Comparison of ENCODE assay signal across 7 mouse cellular contexts in the genomic region with DNA sequence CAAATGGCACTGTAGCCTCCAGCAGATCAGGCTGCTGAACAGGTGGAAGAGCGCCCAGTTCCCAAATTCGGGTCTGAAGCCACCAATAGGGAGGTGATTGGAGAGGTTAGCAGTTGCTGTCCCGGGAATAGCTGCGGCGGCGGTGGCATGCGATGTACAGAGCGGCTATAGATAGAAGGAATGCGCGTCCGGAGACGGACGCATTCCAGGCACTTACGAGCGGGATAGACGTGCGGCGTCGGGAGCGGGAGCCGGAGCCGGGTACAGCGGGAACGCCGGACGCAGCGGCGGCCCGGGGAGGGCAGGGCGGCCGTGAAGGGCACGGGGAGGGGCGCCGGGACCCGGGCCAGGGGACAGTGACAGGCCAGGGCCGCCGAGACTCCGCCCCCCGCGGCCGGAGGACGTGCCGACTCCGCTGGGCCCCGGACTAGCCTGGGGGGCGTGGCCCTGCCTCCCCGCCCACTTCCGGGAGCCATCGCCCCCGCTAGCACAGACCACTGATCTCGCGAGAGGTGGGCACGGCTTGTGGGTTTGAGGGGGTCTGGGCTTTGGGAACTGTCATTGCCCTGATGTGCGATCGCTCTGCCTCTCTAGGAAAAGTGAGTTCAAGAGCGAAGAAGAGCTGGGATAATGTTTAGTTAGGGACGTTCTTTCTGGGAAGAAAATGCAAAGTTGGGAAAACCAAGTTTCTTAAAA. TPM values are rescaled to one million over a fixed set of nuclear protein-coding genes. Genes with fewer than 3 reads are reported as not detected.
DNase-seq lines count a peak whose midpoint lies in the region; ATAC-seq and TF ChIP-seq lines count a peak whose summit lies in the region.

Gene Agl, minus strand, starts transcription at position 356 of the 696 bp plus-strand sequence.

- H3K27me3 ChIP-seq in intestine, postnatal 0 days (replicated peaks; ENCODE audit: control insufficient read depth, insufficient read depth, low read length): no peaks in the 10 kb centered on the region
- H3K27me3 ChIP-seq in midbrain, embryonic 12.5 days: no peaks in the 10 kb centered on the region
- H3K27me3 ChIP-seq in small intestine, adult 2 months (ENCODE audit: control insufficient read depth, insufficient read depth, low read length): no peaks in the 10 kb centered on the region

- TF ChIP-seq POLR2A in small intestine, adult 2 months (IDR thresholded peaks at IDR 0.05; ENCODE audit: low read depth, low read length): peak; percentile 48

- TF ChIP-seq CTCF in intestine, postnatal 0 days (IDR thresholded peaks at IDR 0.05; ENCODE audit: low read depth): peak; percentile 38
- no peak for TF ChIP-seq CTCF in small intestine, adult 2 months (IDR thresholded peaks at IDR 0.05; ENCODE audit: extremely low read depth, insufficient read length, insufficient replicate concordance, low read depth, low read length)

- intact Hi-C loops in left cerebral cortex, postnatal 4 days (cut with DNase I): no loop called here

- peak within 1 kb of the TSS; percentile 85 for H3K4me2 ChIP-seq in intestine, postnatal 0 days (replicated peaks; ENCODE audit: low read depth)
- peak within 1 kb of the TSS; percentile 70 for H3K4me2 ChIP-seq in midbrain, embryonic 12.5 days (replicated peaks)

- H3K9ac ChIP-seq in intestine, postnatal 0 days (ENCODE audit: low read depth, low read length): peak within 1 kb of the TSS; percentile 79
- peak within 1 kb of the TSS; percentile 80 for H3K9ac ChIP-seq in midbrain, embryonic 12.5 days (replicated peaks)

- no peaks in the 10 kb centered on the region for H3K9me3 ChIP-seq in intestine, postnatal 0 days (ENCODE audit: control insufficient read depth)
- H3K9me3 ChIP-seq in midbrain, embryonic 12.5 days: no peaks in the 10 kb centered on the region

- peak within 1 kb of the TSS; percentile 88 for H3K27ac ChIP-seq in intestine, postnatal 0 days (ENCODE audit: low read depth, low read length)
- peak within 1 kb of the TSS; percentile 84 for H3K27ac ChIP-seq in midbrain, embryonic 12.5 days (replicated peaks)
- peak within 1 kb of the TSS; percentile 48 for H3K27ac ChIP-seq in small intestine, adult 2 months (ENCODE audit: insufficient read depth, low read depth, low read length)

- H3K4me3 ChIP-seq in intestine, postnatal 0 days (ENCODE audit: low read depth, low read length): peak within 1 kb of the TSS; percentile 82
- H3K4me3 ChIP-seq in midbrain, embryonic 12.5 days: peak within 1 kb of the TSS; percentile 84
- peak within 1 kb of the TSS; percentile 67 for H3K4me3 ChIP-seq in small intestine, adult 2 months (ENCODE audit: low read depth, low read length)

- no peaks in the 10 kb centered on the region for H3K4me1 ChIP-seq in intestine, postnatal 0 days (replicated peaks; ENCODE audit: control insufficient read depth, insufficient read depth, low read length)
- peaks cover 12% of the 10 kb centered on the region for H3K4me1 ChIP-seq in midbrain, embryonic 12.5 days
- H3K4me1 ChIP-seq in small intestine, adult 2 months (ENCODE audit: control insufficient read depth, insufficient read depth, insufficient read length, low read length): peaks cover 3% of the 10 kb centered on the region; the same call in 1 of the 2 replicates

- under 1% methylated on average over 55 of the region's 57 CpGs for WGBS in intestine, postnatal 0 days
- under 1% methylated on average over 54 of the region's 57 CpGs for WGBS in midbrain, embryonic 12.5 days
- under 1% methylated on average over 56 of the region's 57 CpGs for WGBS in small intestine, adult 2 months

- no peaks in the 10 kb centered on the region for H3K36me3 ChIP-seq in intestine, postnatal 0 days (ENCODE audit: control insufficient read depth, insufficient read depth)
- H3K36me3 ChIP-seq in midbrain, embryonic 12.5 days: no peaks in the 10 kb centered on the region
- peaks cover 4% of the 10 kb centered on the region for H3K36me3 ChIP-seq in small intestine, adult 2 months (ENCODE audit: control insufficient read depth, insufficient read depth, low read length)

- peak; percentile 99 for ATAC-seq in intestine, postnatal 0 days
- ATAC-seq in midbrain, embryonic 12.5 days (ENCODE audit: low FRiP score, low read depth): peak; percentile 100

- DNase-seq in adrenal gland, adult 8-10 months: peak; percentile 96
- peak; percentile 97 for DNase-seq in embryo, embryonic 9.5 days (ENCODE audit: extremely low spot score)
- no peak for DNase-seq in gonadal fat pad, adult 2 months (ENCODE audit: low read depth)
- DNase-seq in left cerebral cortex, postnatal 4 days: peak; percentile 98

RNA-seq across cellular contexts. Expression of gene Agl, which starts in this region (rescaled TPM):
- 10 to 100 TPM; 49.9 to 75.6 (median 62.3) TPM for total RNA-seq in adrenal gland, adult 8-10 months (2022)
- 10.3 and 11.5 TPM in 2 replicates for polyA plus RNA-seq in gonadal fat pad, adult 2 months (2012; rRNA removed)
- 6.3 and 6.9 TPM in 2 replicates for polyA plus RNA-seq in intestine, postnatal 0 days (2015; fragmentation: Nextera tagmentation; extraction: Ambion mirVana)
- total RNA-seq in left cerebral cortex, postnatal 4 days (2021): 10 to 100 TPM; 30.8 to 31.0 TPM
- 16.1 and 17.0 TPM in 2 replicates for polyA plus RNA-seq in midbrain, embryonic 12.5 days (2016; fragmentation: Nextera tagmentation; extraction: Ambion mirVana)
- 1.6 and 1.9 TPM in 2 replicates for polyA plus RNA-seq in small intestine, adult 2 months (2012; rRNA removed)
